Mouse (Mus musculus): Measurements from ENCODE around the gene Olfr591.
"Not testable (repeated sequence)": the region's sequence is repeated elsewhere in the genome, so short reads cannot be mapped to it uniquely, and the experiment has no call there.

Olfr591 gene

DNA sequence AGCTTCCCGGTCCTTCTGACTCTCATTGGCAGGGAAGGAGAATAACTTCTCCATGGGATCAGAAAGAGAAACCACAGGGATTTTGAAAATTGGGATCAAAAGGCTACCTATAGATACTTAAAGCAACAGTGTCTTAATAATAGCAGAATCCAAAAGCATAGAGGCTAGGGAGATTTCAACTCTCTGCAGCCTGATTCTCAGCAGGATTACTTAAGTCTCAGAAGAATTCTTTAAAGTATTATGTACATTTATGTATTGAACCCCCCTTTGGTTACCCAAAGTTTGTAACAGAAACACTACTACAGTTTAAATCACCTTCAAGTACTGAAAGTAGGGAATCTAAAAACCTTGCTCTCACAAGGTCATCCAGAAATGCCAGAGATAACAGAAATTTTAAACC lies at the start of gene Olfr591:
Olfr591 (minus strand) TSS at position 101 of the 400 bp plus-strand sequence.
- no peak for DNase-seq

GRCm38 (mm10) chr7:103216696-103217095 lies 38.6 kb upstream of the Olfr591 start, which contains the start of gene Olfr594:
Olfr594 (plus strand) TSS chr7:103216996.
- no peak for DNase-seq

DNA sequence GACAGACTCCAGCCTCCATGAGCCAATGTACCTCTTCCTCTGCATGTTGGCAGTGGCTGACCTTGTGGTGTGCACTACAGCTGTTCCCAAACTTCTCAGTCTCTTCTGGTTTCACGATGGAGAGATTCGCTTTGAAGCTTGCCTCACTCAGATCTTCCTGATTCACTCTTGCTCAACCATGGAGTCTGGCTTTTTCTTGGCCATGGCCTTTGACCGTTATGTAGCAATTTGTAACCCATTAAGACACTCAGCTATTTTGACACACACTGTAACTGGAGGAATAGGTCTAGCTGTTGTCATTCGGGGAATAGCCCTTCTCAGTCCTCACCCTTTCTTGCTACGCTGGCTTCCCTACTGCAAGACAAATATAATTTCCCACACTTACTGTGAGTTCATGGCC lies 33.9 kb upstream of the Olfr591 start:
- DNase-seq, result not testable (repeated sequence)

DNA sequence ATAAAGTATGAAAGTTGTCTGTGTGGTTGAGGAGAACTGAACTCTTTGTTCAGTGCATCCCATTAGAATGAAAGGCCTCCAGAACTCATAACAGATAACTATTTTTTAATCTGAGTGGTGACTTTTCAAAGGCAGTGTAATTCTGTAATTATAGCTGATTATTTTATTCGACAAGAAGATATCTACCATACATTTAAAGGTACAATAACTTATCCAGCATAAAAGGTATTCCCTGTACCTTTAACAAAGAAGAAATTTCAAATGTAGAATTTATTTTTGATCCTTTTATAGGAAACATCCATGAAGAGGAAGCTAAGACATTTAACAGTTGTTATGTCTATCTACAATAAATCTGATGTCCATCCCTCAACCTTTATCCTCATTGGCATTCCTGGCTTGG lies 33.4 kb upstream of the Olfr591 start, which contains the start of gene Olfr593:
Olfr593 (plus strand) TSS at position 301 of the 400 bp plus-strand sequence.
- no peak for DNase-seq

GRCm38 (mm10) chr7:103184503-103184902 lies 6.4 kb upstream of the Olfr591 start, which contains the start of gene Olfr592:
Olfr592 (plus strand) TSS chr7:103184803.
- DNase-seq, result not testable (repeated sequence)

GRCm38 (mm10) chr7:103169697-103170096 lies 8.4 kb downstream of the Olfr591 start:
- no peak for DNase-seq

- no peak for DNase-seq
Measured at GRCm38 (mm10) chr7:103156256-103156655, 21.9 kb downstream of the Olfr591 start, which contains the start of gene Olfr589. Olfr589 (minus strand) TSS chr7:103156356.

DNA sequence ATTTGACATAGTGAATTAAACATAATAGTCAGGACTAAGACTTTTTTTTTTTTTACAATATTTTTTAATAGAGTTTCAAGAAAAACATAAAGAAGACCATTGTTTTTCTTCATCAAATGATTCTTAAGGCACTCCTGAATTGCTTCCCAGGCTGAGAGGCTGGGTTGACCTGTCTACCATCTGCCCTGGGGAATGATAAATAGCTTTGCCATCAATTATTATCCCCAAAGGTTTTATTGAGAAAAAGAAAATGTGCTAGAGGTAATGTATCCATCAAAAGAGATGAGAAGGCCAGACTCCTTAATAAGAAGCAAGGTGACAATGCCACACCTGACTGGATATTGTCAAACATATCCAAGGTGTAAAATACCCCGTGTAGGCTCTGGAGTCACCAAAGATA lies 37.6 kb downstream of the Olfr591 start, which contains the start of gene Olfr588-ps1:
Olfr588-ps1 (plus strand) TSS at position 301 of the 400 bp plus-strand sequence.
- DNase-seq, result no peak

DNA sequence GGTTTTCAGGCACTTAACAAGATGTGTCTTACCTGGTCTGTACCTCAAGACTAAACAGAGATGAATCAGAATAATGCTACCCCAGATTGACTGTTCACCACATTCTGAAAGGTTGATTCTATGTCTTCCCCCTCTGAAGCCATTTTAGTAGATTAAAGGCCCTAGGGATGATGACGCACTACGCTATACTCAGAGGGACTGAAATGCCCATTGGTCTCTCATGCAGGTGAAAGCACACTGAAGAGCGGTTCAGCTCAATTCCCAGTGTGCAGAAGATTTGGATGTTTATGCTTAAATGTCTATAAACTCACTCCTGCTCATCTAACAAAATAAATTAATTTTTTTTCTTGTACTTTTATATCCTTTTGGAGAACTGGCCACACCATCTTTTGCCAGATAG lies 52.6 kb downstream of the Olfr591 start, which contains the start of gene Olfr586:
Olfr586 (minus strand) TSS at position 101 of the 400 bp plus-strand sequence.
- no peak for DNase-seq

GRCm38 (mm10) chr7:103119406-103119805 lies 58.7 kb downstream of the Olfr591 start:
- DNase-seq, result no peak
